Mouse (Mus musculus) lung, adult 18-20 months (tissue): ENCODE measurements around the gene Clcf1.

Source experiments
- DNase-seq, 2 experiments: peaks; one replicate each; pipeline ENCODE4 v3.0.0; 2022; ENCODE audit warnings: mixed read lengths in 2 of 2

Clcf1 gene

GRCm38 (mm10) chr19:4214071-4214770 lies at the start of gene Clcf1, which contains the start of gene AC109138.7:
Gene Clcf1, plus strand, starts transcription at chr19:4214238.
Gene AC109138.7, plus strand, starts transcription at chr19:4214357.
- peak; percentile 68 to 73 for DNase-seq

- no peak for DNase-seq
These were observed 49.3 kb upstream of the Clcf1 start for GRCm38 (mm10) chr19:4164721-4165120.

GRCm38 (mm10) chr19:4166678-4167476 lies 47.2 kb upstream of the Clcf1 start:
- no peak for DNase-seq

- DNase-seq: peak; percentile 99
These were observed 44.7 kb upstream of the Clcf1 start for GRCm38 (mm10) chr19:4169378-4169784.

- DNase-seq: no peak
These were observed 44.2 kb upstream of the Clcf1 start for GRCm38 (mm10) chr19:4169810-4170209.

- DNase-seq: no peak
These were observed 43.2 kb upstream of the Clcf1 start for GRCm38 (mm10) chr19:4170723-4171392.

- no peak for DNase-seq
These were observed 42.4 kb upstream of the Clcf1 start for GRCm38 (mm10) chr19:4171393-4172290.

- DNase-seq: no peak
These were observed 41.1 kb upstream of the Clcf1 start for GRCm38 (mm10) chr19:4172925-4173324.

GRCm38 (mm10) chr19:4175368-4175947 lies 38.6 kb upstream of the Clcf1 start, which contains the start of gene Carns1:
Gene Carns1, minus strand, starts transcription at chr19:4175479.
- no peak for DNase-seq

GRCm38 (mm10) chr19:4180411-4180810 lies 33.6 kb upstream of the Clcf1 start:
- no peak for DNase-seq

GRCm38 (mm10) chr19:4181892-4182291 lies 32.1 kb upstream of the Clcf1 start:
- peak; percentile 76 to 78 for DNase-seq

GRCm38 (mm10) chr19:4183689-4184088 lies 30.3 kb upstream of the Clcf1 start:
- DNase-seq: no peak

GRCm38 (mm10) chr19:4184976-4185975 lies 28.8 kb upstream of the Clcf1 start:
- no peak for DNase-seq

- DNase-seq: no peak
These were observed 26.7 kb upstream of the Clcf1 start for GRCm38 (mm10) chr19:4187303-4187702.

GRCm38 (mm10) chr19:4189051-4189620 lies 24.9 kb upstream of the Clcf1 start:
- no peak for DNase-seq

- DNase-seq: peak; percentile 66
These were observed 23.2 kb upstream of the Clcf1 start, which contains the start of gene Tbc1d10c for GRCm38 (mm10) chr19:4190831-4191334. Gene Tbc1d10c, minus strand, starts transcription at chr19:4191284.

GRCm38 (mm10) chr19:4191528-4192250 lies 22.3 kb upstream of the Clcf1 start, which contains the start of gene Ppp1ca:
Gene Ppp1ca, plus strand, starts transcription at chr19:4192065.
- DNase-seq: peak; percentile 94 to 96

GRCm38 (mm10) chr19:4192251-4192985 lies 21.6 kb upstream of the Clcf1 start:
- DNase-seq: no peak
